Mouse (Mus musculus) hindbrain, embryonic 12.5 days (tissue): Measurements from ENCODE around the gene Birc7. TPM values are rescaled to one million over a fixed set of nuclear protein-coding genes. Genes with fewer than 3 reads are reported as not detected.
A peak's percentile ranks its signal among the peaks of the same experiment; 100 is the strongest.

Source experiments
- ATAC-seq: fragments of 200-750 bp; cut with Nextera tagmentation; 2 replicates; pipeline ENCODE4 v1.8.0; 2017; ENCODE audit warnings: moderate TSS enrichment; ENCODE audit not compliant: low FRiP score
- H3K27ac ChIP-seq: fragments of 300-500 bp; sonication (generic); 2 replicates; pipeline ENCODE4 v1.5.1; 2016; ENCODE audit warnings: mild to moderate bottlenecking
- H3K27me3 ChIP-seq: fragments of 300-500 bp; sonication (generic); 2 replicates; pipeline ENCODE4 v1.6.1; 2016; ENCODE audit warnings: mild to moderate bottlenecking
- H3K36me3 ChIP-seq: fragments of 300-500 bp; sonication (generic); 2 replicates; pipeline ENCODE4 v1.6.1; 2016; ENCODE audit warnings: mild to moderate bottlenecking
- H3K4me1 ChIP-seq: fragments of 300-500 bp; sonication (generic); 2 replicates; pipeline ENCODE4 v1.6.1; 2016
- H3K4me2 ChIP-seq: fragments of 300-500 bp; sonication (generic); replicated peaks from 2 replicates; pipeline ENCODE4 v1.6.1; 2016; ENCODE audit warnings: mild to moderate bottlenecking
- H3K4me3 ChIP-seq: fragments of 300-500 bp; sonication (generic); 2 replicates; pipeline ENCODE4 v1.5.1; 2016; ENCODE audit warnings: mild to moderate bottlenecking
- H3K9ac ChIP-seq: fragments of 300-500 bp; sonication (generic); 2 replicates; pipeline ENCODE4 v1.6.1; 2016; ENCODE audit warnings: mild to moderate bottlenecking, moderate library complexity
- H3K9me3 ChIP-seq: fragments of 300-500 bp; sonication (generic); replicated peaks from 2 replicates; pipeline ENCODE4 v1.6.1; 2016; ENCODE audit warnings: mild to moderate bottlenecking
- WGBS: fragments of 180-500 bp; shearing (Covaris S2); methylation state at CpG from one replicate; pipeline ENCODE4 v1.1.7; 2016; 5-methylcytosine and 5-hydroxymethylcytosine counted together
- polyA plus RNA-seq: library from polyadenylated mRNA; unstranded; fragments of >200 nt; fragmentation: Nextera tagmentation; extraction: Ambion mirVana; gene quantifications from 2 replicates; pipeline ENCODE4 v1.2.1, GENCODE M21; 2016

The Birc7 gene
- polyA plus RNA-seq, 1 experiment from 2014 or later = 0.41 TPM

DNA sequence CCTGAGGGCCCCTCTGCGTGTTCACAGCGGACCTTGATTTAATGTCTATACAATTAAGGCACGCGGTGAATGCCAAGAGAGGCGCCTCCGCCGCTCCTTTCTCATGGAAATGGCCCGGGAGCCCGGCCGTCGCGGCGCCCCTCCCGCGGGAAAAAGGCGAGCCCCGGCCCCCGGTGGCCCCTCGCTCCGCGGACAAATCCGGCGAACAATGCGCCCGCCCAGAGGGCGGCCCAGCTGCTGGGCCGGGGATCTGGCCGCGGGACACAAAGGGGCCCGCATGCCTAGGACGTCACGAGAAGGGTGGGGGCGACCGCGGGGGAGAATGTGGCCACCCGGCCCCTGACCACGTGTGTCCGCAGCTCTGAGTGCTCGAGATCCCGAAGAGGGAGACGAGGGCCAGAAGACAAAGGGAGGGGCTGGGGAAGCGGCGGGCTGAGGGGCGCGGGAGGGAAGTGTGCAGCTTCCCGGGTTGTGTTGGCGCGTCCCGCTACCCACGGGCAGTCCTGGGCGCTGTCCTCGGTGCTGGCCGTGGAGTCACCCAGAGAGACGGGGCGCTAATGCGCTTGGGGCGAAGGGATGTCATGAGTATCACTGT, 34.7 kb upstream of the Birc7 start:
- H3K36me3 ChIP-seq = peaks cover 5% of the 10 kb centered on the region; the same call in 1 of the 2 replicates
- WGBS = under 1% methylated on average over 56 of the region's 57 CpGs
- H3K27ac ChIP-seq = peak overlapping the region; percentile 94
- H3K4me2 ChIP-seq = peak overlapping the region; percentile 68
- peak overlapping the region; percentile 81 for H3K4me3 ChIP-seq
- H3K9ac ChIP-seq = peak overlapping the region; percentile 100
- ATAC-seq = peak; percentile 43
- peaks cover 45% of the 10 kb centered on the region for H3K27me3 ChIP-seq
- peaks cover 63% of the 10 kb centered on the region for H3K4me1 ChIP-seq
- no peaks in the 10 kb centered on the region for H3K9me3 ChIP-seq

GRCm38 (mm10) chr2:180894734-180895133, 34.1 kb upstream of the Birc7 start:
- 1% methylated on average over 13 of the region's 13 CpGs for WGBS

GRCm38 (mm10) chr2:180895321-180895720, 33.5 kb upstream of the Birc7 start:
- peaks cover 51% of the 10 kb centered on the region for H3K4me1 ChIP-seq
- H3K4me2 ChIP-seq = peak overlapping the region; percentile 68
- peak overlapping the region; percentile 81 for H3K4me3 ChIP-seq
- H3K27ac ChIP-seq = peak overlapping the region; percentile 94
- peaks cover 5% of the 10 kb centered on the region; the same call in 1 of the 2 replicates for H3K36me3 ChIP-seq
- H3K27me3 ChIP-seq = peaks cover 39% of the 10 kb centered on the region
- H3K9me3 ChIP-seq = no peaks in the 10 kb centered on the region
- peak overlapping the region; percentile 100 for H3K9ac ChIP-seq
- 64% methylated on average over 3 of the region's 3 CpGs for WGBS
- no peak for ATAC-seq

More at GRCm38 (mm10) chr2:180894734-180895133, 34.1 kb upstream of the Birc7 start:
- H3K27me3 ChIP-seq = peaks cover 43% of the 10 kb centered on the region
- H3K4me1 ChIP-seq = peaks cover 57% of the 10 kb centered on the region
- peaks cover 5% of the 10 kb centered on the region; the same call in 1 of the 2 replicates for H3K36me3 ChIP-seq
- H3K4me2 ChIP-seq = peak overlapping the region; percentile 68
- H3K9ac ChIP-seq = peak overlapping the region; percentile 100
- H3K27ac ChIP-seq = peak overlapping the region; percentile 94
- H3K9me3 ChIP-seq = no peaks in the 10 kb centered on the region
- H3K4me3 ChIP-seq = peak overlapping the region; percentile 81
- ATAC-seq = peak; percentile 59

- Histone ChIP-seq H3K27ac (peak overlapping the region; percentile 94), H3K36me3 (peaks cover 5% of the 10 kb centered on the region; the same call in 1 of the 2 replicates), H3K9ac (peak overlapping the region; percentile 100), H3K4me3 (peak overlapping the region; percentile 81), H3K9me3 (no peaks in the 10 kb centered on the region), H3K4me2 (peak overlapping the region; percentile 68), H3K27me3 (peaks cover 32% of the 10 kb centered on the region), H3K4me1 (peaks cover 44% of the 10 kb centered on the region)
- ATAC-seq = no peak
- 71% methylated on average over 11 of the region's 11 CpGs for WGBS
These were observed 32.8 kb upstream of the Birc7 start for GRCm38 (mm10) chr2:180895837-180896525.

- peaks cover 38% of the 10 kb centered on the region for H3K4me1 ChIP-seq
- H3K9me3 ChIP-seq = no peaks in the 10 kb centered on the region
- H3K36me3 ChIP-seq = peaks cover 5% of the 10 kb centered on the region; the same call in 1 of the 2 replicates
- H3K4me3 ChIP-seq = no peak overlapping the region
- peaks cover 23% of the 10 kb centered on the region for H3K27me3 ChIP-seq
- ATAC-seq = no peak
- H3K4me2 ChIP-seq = no peak overlapping the region
- 0 out of 2 replicates have a peak overlapping the region, but pooled peaks have one; percentile 100 for H3K9ac ChIP-seq
- peak overlapping the region; percentile 94 for H3K27ac ChIP-seq
- 66% methylated on average over 15 of the region's 15 CpGs for WGBS
These were observed 31.8 kb upstream of the Birc7 start for GRCm38 (mm10) chr2:180896819-180897625.

GRCm38 (mm10) chr2:180897857-180898256, 31.0 kb upstream of the Birc7 start:
- peaks cover 35% of the 10 kb centered on the region for H3K4me1 ChIP-seq
- peaks cover 18% of the 10 kb centered on the region for H3K27me3 ChIP-seq
- no peak for ATAC-seq
- H3K4me3 ChIP-seq = no peak overlapping the region
- H3K36me3 ChIP-seq = peaks cover 5% of the 10 kb centered on the region; the same call in 1 of the 2 replicates
- no peaks in the 10 kb centered on the region for H3K9me3 ChIP-seq
- no peak overlapping the region for H3K4me2 ChIP-seq
- 72% methylated on average over 6 of the region's 6 CpGs for WGBS
- peak overlapping the region; percentile 94 for H3K27ac ChIP-seq
- H3K9ac ChIP-seq = no peak overlapping the region

GRCm38 (mm10) chr2:180902086-180902485, 26.7 kb upstream of the Birc7 start:
- Histone ChIP-seq H3K27ac (no peak overlapping the region), H3K4me1 (peaks cover 24% of the 10 kb centered on the region)

GRCm38 (mm10) chr2:180904435-180905208, 24.2 kb upstream of the Birc7 start:
- H3K4me1 ChIP-seq = peaks cover 12% of the 10 kb centered on the region
- no peak overlapping the region for H3K9ac ChIP-seq
- no peak overlapping the region for H3K4me2 ChIP-seq
- no peak for ATAC-seq
- WGBS = 93% methylated on average over 18 of the region's 18 CpGs
- no peak overlapping the region for H3K4me3 ChIP-seq
- no peaks in the 10 kb centered on the region for H3K27me3 ChIP-seq
- H3K9me3 ChIP-seq = no peaks in the 10 kb centered on the region
- H3K27ac ChIP-seq = no peak overlapping the region
- peaks cover 19% of the 10 kb centered on the region for H3K36me3 ChIP-seq

More at GRCm38 (mm10) chr2:180902086-180902485, 26.7 kb upstream of the Birc7 start:
- no peak for ATAC-seq
- Histone ChIP-seq H3K27me3 (no peaks in the 10 kb centered on the region), H3K9me3 (no peaks in the 10 kb centered on the region), H3K9ac (no peak overlapping the region), H3K4me3 (no peak overlapping the region), H3K36me3 (peaks cover 16% of the 10 kb centered on the region), H3K4me2 (no peak overlapping the region)
- 56% methylated on average over 2 of the region's 2 CpGs for WGBS

GRCm38 (mm10) chr2:180905556-180906221, 23.1 kb upstream of the Birc7 start:
- peaks cover 12% of the 10 kb centered on the region for H3K4me1 ChIP-seq
- peaks cover 27% of the 10 kb centered on the region for H3K36me3 ChIP-seq
- H3K4me2 ChIP-seq = no peak overlapping the region
- no peak overlapping the region for H3K9ac ChIP-seq
- 0 out of 2 replicates have a peak, but pooled peaks have one; percentile 52 for ATAC-seq
- WGBS = 60% methylated on average over 5 of the region's 5 CpGs
- H3K9me3 ChIP-seq = no peaks in the 10 kb centered on the region
- no peaks in the 10 kb centered on the region for H3K27me3 ChIP-seq
- no peak overlapping the region for H3K4me3 ChIP-seq
- peak overlapping the region; percentile 66 for H3K27ac ChIP-seq

GRCm38 (mm10) chr2:180910928-180911327, 17.9 kb upstream of the Birc7 start:
- ATAC-seq = no peak
- H3K27ac ChIP-seq = no peak overlapping the region
- 93% methylated on average over 12 of the region's 12 CpGs for WGBS
- H3K4me1 ChIP-seq = peaks cover 10% of the 10 kb centered on the region
- no peaks in the 10 kb centered on the region for H3K27me3 ChIP-seq
- H3K36me3 ChIP-seq = peaks cover 60% of the 10 kb centered on the region
- H3K4me2 ChIP-seq = no peak overlapping the region
- no peak overlapping the region for H3K9ac ChIP-seq
- H3K9me3 ChIP-seq = no peaks in the 10 kb centered on the region
- H3K4me3 ChIP-seq = no peak overlapping the region

- peaks cover 67% of the 10 kb centered on the region for H3K36me3 ChIP-seq
- no peak for ATAC-seq
- WGBS = 93% methylated on average over 3 of the region's 3 CpGs
- no peak overlapping the region for H3K4me2 ChIP-seq
- peaks cover 21% of the 10 kb centered on the region for H3K4me1 ChIP-seq
- H3K27ac ChIP-seq = no peak overlapping the region
- no peak overlapping the region for H3K9ac ChIP-seq
- no peak overlapping the region for H3K4me3 ChIP-seq
- no peaks in the 10 kb centered on the region for H3K9me3 ChIP-seq
- no peaks in the 10 kb centered on the region for H3K27me3 ChIP-seq
These were observed 12.9 kb upstream of the Birc7 start for GRCm38 (mm10) chr2:180915886-180916433.
